Mouse (Mus musculus): ENCODE measurements at regions not wholly inside any gene's neighbourhood (a gene's known extent, or its start where the extent isn't known, plus 50 kb on each side); places are given as distances from the start of the nearest gene placed in this dataset.

GRCm38 (mm10) chr5:129344038-129344437, 157.0 kb upstream of the Sfswap start:
- ATAC-seq (ENCODE audit: insufficient number of reproducible peaks, low FRiP score, low TSS enrichment) = no peak

- ATAC-seq (ENCODE audit: insufficient number of reproducible peaks, low FRiP score, low TSS enrichment) = no peak
Measured at GRCm38 (mm10) chr5:129350024-129350423, 151.0 kb upstream of the Sfswap start.

- ATAC-seq (ENCODE audit: insufficient number of reproducible peaks, low FRiP score, low TSS enrichment) = no peak
Measured at GRCm38 (mm10) chr5:129353549-129353948, 147.5 kb upstream of the Sfswap start.

- ATAC-seq (ENCODE audit: insufficient number of reproducible peaks, low FRiP score, low TSS enrichment) = no peak
Measured at GRCm38 (mm10) chr5:129354877-129355276, 146.1 kb upstream of the Sfswap start.

- ATAC-seq (ENCODE audit: insufficient number of reproducible peaks, low FRiP score, low TSS enrichment) = peak; percentile 75; the same call in 1 of the 2 replicates
Measured at GRCm38 (mm10) chr5:129361527-129361926, 139.5 kb upstream of the Sfswap start.

- ATAC-seq (ENCODE audit: insufficient number of reproducible peaks, low FRiP score, low TSS enrichment) = no peak
Measured at GRCm38 (mm10) chr5:129363189-129363588, 137.8 kb upstream of the Sfswap start.

- ATAC-seq (ENCODE audit: insufficient number of reproducible peaks, low FRiP score, low TSS enrichment) = no peak
Measured at GRCm38 (mm10) chr5:129365026-129365425, 136.0 kb upstream of the Sfswap start.

- no peak for ATAC-seq (ENCODE audit: insufficient number of reproducible peaks, low FRiP score, low TSS enrichment)
Measured at GRCm38 (mm10) chr5:129367266-129367665, 133.8 kb upstream of the Sfswap start.

GRCm38 (mm10) chr5:129380861-129381260, 120.2 kb upstream of the Sfswap start:
- no peak for ATAC-seq (ENCODE audit: insufficient number of reproducible peaks, low FRiP score, low TSS enrichment)

GRCm38 (mm10) chr5:129384976-129385375, 116.0 kb upstream of the Sfswap start:
- ATAC-seq (ENCODE audit: insufficient number of reproducible peaks, low FRiP score, low TSS enrichment) = no peak

GRCm38 (mm10) chr5:129385965-129386643, 114.9 kb upstream of the Sfswap start:
- ATAC-seq (ENCODE audit: insufficient number of reproducible peaks, low FRiP score, low TSS enrichment) = peak; percentile 60; the same call in 1 of the 2 replicates

GRCm38 (mm10) chr5:129386671-129387070, 114.3 kb upstream of the Sfswap start:
- peak; percentile 64 for ATAC-seq (ENCODE audit: insufficient number of reproducible peaks, low FRiP score, low TSS enrichment)

- ATAC-seq (ENCODE audit: insufficient number of reproducible peaks, low FRiP score, low TSS enrichment) = no peak
Measured at GRCm38 (mm10) chr5:129387301-129387700, 113.7 kb upstream of the Sfswap start.

- ATAC-seq (ENCODE audit: insufficient number of reproducible peaks, low FRiP score, low TSS enrichment) = peak; percentile 71
Measured at GRCm38 (mm10) chr5:129390921-129391371, 110.1 kb upstream of the Sfswap start.

- no peak for ATAC-seq (ENCODE audit: insufficient number of reproducible peaks, low FRiP score, low TSS enrichment)
Measured at GRCm38 (mm10) chr5:129393150-129393549, 107.9 kb upstream of the Sfswap start.

GRCm38 (mm10) chr5:129393606-129394255, 107.3 kb upstream of the Sfswap start:
- ATAC-seq (ENCODE audit: insufficient number of reproducible peaks, low FRiP score, low TSS enrichment) = peak; percentile 43; the same call in 1 of the 2 replicates

GRCm38 (mm10) chr5:129394416-129394815, 106.6 kb upstream of the Sfswap start:
- ATAC-seq (ENCODE audit: insufficient number of reproducible peaks, low FRiP score, low TSS enrichment) = no peak

- ATAC-seq (ENCODE audit: insufficient number of reproducible peaks, low FRiP score, low TSS enrichment) = no peak
Measured at GRCm38 (mm10) chr5:129397311-129397710, 103.7 kb upstream of the Sfswap start.

GRCm38 (mm10) chr5:129406259-129406658, 94.8 kb upstream of the Sfswap start:
- no peak for ATAC-seq (ENCODE audit: insufficient number of reproducible peaks, low FRiP score, low TSS enrichment)

GRCm38 (mm10) chr5:129409440-129410004, 91.5 kb upstream of the Sfswap start:
- peak; percentile 47; the same call in 1 of the 2 replicates for ATAC-seq (ENCODE audit: insufficient number of reproducible peaks, low FRiP score, low TSS enrichment)

- no peak for ATAC-seq (ENCODE audit: insufficient number of reproducible peaks, low FRiP score, low TSS enrichment)
Measured at GRCm38 (mm10) chr5:129412161-129412560, 88.9 kb upstream of the Sfswap start.
